Mouse (Mus musculus): ENCODE measurements around the gene Dip2b. TPM values are rescaled to one million over a fixed set of nuclear protein-coding genes. Genes with fewer than 3 reads are reported as not detected.

Dip2b gene
- polyA plus RNA-seq, 1 experiment from 2014 or later: 26.6 TPM

DNA sequence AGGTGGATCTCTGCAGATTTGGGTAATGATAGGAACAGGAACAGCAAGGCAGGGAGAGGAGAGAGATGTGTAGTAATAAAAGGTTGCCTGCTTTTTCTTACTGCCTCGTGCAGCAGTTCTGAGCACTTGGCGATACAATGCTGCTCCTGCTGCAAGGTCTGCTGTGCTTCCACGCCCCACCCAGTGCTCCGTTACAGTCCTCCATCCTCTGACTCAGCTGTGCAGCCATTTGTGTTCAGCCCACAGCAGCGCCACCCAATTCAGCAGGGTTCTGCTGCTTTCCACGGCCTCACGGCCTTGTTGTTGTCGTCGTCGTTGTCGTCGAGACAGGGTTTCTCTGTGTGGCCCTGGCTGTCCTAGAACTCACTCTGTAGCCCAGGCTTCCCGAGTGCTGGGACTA, 77.9 kb downstream of the Dip2b start:
- peaks cover 27% of the 10 kb centered on the region for H3K4me1 ChIP-seq
- 87% methylated on average over 13 of the region's 13 CpGs for WGBS
- H3K9me3 ChIP-seq: no peaks in the 10 kb centered on the region
- no peak overlapping the region for H3K27ac ChIP-seq (replicated peaks)
- H3K4me2 ChIP-seq (replicated peaks): no peak overlapping the region
- no peak for ATAC-seq (ENCODE audit: low FRiP score, low read depth)
- peaks cover 8% of the 10 kb centered on the region for H3K27me3 ChIP-seq
- no peak overlapping the region for H3K9ac ChIP-seq (replicated peaks)
- H3K36me3 ChIP-seq: peaks cover 19% of the 10 kb centered on the region
- H3K4me3 ChIP-seq: no peak overlapping the region

DNA sequence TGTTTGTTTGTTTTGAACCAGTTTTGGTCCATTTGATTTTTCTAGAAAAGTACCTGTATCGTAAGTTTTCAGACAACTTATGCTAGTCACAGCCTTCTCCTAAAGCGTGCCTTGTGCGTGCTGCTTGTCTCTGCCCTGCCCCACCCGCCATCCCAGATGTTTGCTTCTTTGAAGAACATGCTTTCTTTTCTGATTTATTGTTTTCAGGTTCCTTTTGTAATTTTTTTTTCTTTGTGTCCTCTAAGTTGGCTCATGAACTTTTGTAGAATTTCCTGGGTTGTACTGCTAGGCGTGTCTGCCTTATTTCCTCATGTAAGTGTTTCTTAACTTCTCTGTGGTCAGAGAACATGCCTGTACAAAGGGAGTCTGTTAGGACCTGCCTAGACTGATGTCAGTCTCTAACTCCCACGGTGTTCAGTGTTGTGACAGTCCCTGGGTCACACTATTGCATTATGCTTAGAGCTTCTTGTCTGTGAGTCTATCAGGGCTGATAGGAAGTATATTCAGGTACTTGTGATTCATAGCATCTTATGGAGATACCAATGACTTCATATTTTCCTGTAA, 80.8 kb downstream of the Dip2b start:
- Histone ChIP-seq H3K9me3 (no peaks in the 10 kb centered on the region), H3K27me3 (no peaks in the 10 kb centered on the region), H3K4me2 (replicated peaks) (no peak overlapping the region), H3K4me3 (no peak overlapping the region), H3K9ac (replicated peaks) (no peak overlapping the region), H3K27ac (replicated peaks) (no peak overlapping the region), H3K4me1 (peaks cover under 1% of the 10 kb centered on the region; the same call in 1 of the 2 replicates), H3K36me3 (peaks cover 19% of the 10 kb centered on the region)
- 90% methylated on average over 6 of the region's 6 CpGs for WGBS
- ATAC-seq (ENCODE audit: low FRiP score, low read depth): no peak

DNA sequence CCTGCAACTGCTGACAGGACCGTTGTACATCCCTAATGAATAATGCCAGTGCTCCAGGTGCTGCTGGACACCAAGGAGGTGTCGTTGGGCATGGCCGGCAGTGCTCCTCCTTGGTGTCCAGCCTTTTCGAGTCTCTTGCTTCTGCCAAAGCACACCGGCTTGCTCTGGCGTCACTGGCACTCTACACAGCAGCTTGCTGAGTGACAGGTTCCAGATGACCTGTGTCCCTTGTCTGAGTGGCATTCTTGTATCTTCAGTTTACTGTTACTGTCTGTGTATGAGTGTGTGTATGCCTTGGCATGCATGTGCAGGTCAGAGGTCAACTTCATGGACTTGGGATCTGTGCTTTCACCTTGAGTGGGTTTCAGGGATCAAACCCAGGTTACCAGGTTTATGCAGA, 83.0 kb downstream of the Dip2b start:
- H3K27me3 ChIP-seq: no peaks in the 10 kb centered on the region
- peaks cover 16% of the 10 kb centered on the region for H3K36me3 ChIP-seq
- H3K4me2 ChIP-seq (replicated peaks): no peak overlapping the region
- ATAC-seq (ENCODE audit: low FRiP score, low read depth): no peak
- H3K4me1 ChIP-seq: peaks cover 6% of the 10 kb centered on the region
- no peak overlapping the region for H3K27ac ChIP-seq (replicated peaks)
- H3K9me3 ChIP-seq: no peaks in the 10 kb centered on the region
- WGBS: 89% methylated on average over 6 of the region's 6 CpGs
- H3K4me3 ChIP-seq: no peak overlapping the region
- H3K9ac ChIP-seq (replicated peaks): no peak overlapping the region

DNA sequence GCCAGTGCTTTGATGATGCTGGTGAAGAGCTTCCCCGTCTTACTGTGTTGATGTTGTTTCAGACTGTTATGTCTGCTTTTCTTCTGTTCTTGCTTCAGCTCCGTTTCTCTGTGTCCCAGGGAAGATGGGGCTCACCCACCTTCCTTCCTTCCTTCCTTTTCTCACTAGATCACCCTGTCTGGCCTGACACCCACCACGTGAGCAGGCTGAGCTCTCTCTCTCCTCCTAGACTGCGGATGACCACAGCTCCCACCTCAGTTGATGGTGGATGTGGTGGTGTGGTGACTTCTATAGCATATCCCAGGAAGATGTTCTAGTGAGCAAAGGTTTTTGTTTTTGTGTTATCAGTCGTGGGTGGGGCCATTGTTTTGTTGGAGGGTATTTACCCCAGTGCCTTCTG, 85.4 kb downstream of the Dip2b start:
- peaks cover 2% of the 10 kb centered on the region; the same call in 1 of the 2 replicates for H3K36me3 ChIP-seq
- no peak overlapping the region for H3K4me2 ChIP-seq (replicated peaks)
- no peak overlapping the region for H3K9ac ChIP-seq (replicated peaks)
- peaks cover 11% of the 10 kb centered on the region for H3K4me1 ChIP-seq
- H3K27me3 ChIP-seq: no peaks in the 10 kb centered on the region
- ATAC-seq (ENCODE audit: low FRiP score, low read depth): no peak
- WGBS: 67% methylated on average over 5 of the region's 5 CpGs
- H3K9me3 ChIP-seq: no peaks in the 10 kb centered on the region
- no peak overlapping the region for H3K4me3 ChIP-seq
- no peak overlapping the region for H3K27ac ChIP-seq (replicated peaks)

DNA sequence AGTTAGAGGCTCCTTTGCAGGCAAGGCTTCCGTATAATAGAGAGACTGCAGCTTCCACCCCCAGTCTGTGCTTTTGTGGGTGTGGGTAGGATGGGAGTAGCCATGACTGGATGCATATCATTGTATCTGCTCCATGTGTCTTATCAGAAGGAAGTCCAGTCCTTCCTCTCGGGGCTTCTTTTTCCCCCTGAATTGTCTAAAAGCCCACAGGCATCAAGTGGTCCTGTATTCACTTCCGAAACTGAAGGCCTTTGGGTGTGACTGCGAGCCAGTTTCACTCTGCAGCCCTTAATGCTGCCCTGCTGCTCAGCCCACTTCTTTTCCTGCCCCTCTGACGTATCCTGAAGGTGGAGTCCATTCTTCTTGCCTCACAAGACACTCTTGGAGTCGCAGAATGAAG, 86.8 kb downstream of the Dip2b start:
- Histone ChIP-seq H3K9me3 (no peaks in the 10 kb centered on the region), H3K27me3 (no peaks in the 10 kb centered on the region), H3K36me3 (no peaks in the 10 kb centered on the region), H3K27ac (replicated peaks) (no peak overlapping the region), H3K4me3 (no peak overlapping the region), H3K4me2 (replicated peaks) (no peak overlapping the region), H3K4me1 (peaks cover 11% of the 10 kb centered on the region), H3K9ac (replicated peaks) (no peak overlapping the region)
- 86% methylated on average over 6 of the region's 6 CpGs for WGBS
- no peak for ATAC-seq (ENCODE audit: low FRiP score, low read depth)

DNA sequence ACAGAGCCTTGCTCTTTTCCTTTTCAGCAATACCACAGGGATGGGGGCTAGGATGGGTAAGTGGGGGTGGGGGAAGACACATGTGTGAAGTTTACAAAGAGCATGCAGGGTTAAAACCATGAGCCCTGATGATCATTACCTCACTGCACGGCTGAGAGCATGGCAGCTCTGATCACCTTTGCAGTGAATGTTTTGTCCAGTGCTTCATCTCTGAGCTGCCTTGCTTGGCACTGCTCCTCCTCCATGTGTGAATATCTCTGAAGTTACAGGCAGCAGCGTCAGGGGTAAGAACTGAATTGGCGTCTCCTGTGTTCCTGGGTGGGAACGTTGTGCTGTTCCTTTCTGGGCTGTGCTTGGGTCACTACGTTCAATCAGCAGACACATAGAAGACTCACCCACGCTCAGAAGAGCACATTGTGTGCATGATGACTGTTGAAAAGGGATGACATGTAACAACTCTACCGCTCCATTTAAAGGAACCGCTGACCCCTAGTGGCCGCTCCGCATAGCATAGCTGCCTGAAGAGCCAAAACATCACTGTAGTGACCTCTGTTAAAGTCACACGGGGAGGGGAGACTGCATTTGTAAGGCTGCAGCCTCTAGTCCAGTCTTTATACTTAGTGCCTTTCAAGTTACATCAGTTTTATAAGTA, 88.1 kb downstream of the Dip2b start:
- H3K36me3 ChIP-seq: peaks cover under 1% of the 10 kb centered on the region; the same call in 1 of the 2 replicates
- ATAC-seq (ENCODE audit: low FRiP score, low read depth): peak; percentile 63
- H3K4me3 ChIP-seq: no peak overlapping the region
- WGBS: 13% methylated on average over 11 of the region's 11 CpGs
- no peaks in the 10 kb centered on the region for H3K27me3 ChIP-seq
- H3K9me3 ChIP-seq: no peaks in the 10 kb centered on the region
- H3K4me2 ChIP-seq (replicated peaks): no peak overlapping the region
- H3K4me1 ChIP-seq: peaks cover 11% of the 10 kb centered on the region
- no peak overlapping the region for H3K9ac ChIP-seq (replicated peaks)
- H3K27ac ChIP-seq (replicated peaks): 0 out of 2 replicates have a peak overlapping the region, but pooled peaks have one; percentile 17

DNA sequence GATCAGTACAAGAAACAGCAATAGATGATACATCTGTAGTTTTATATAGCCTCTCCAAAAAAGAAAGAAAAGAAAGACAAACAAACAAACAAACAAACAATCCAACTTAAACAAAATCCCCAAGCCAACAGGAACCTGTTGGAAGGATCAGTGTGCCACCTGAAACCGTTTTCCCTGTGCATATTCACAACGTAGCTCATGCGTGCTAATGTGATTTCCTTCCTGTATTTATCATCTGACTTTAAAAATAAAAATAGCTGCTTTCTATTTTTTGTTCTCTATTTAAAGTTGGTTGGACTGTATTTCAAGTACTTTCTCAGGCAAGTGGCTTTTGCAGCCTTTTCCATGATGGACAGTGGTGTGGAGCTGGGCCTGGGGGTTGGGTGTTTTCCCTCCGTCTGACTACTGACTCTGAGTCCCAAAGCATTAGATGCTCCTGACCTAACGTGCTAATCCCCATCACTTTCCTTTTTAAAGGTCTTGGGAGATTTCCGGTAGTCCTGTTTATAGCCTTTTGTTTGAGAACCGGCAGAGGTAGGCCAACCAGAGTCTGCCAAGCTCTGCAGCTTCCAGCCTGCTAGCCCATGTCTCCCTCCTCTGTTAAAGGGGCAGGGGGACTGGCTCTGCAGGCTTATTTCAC, 90.8 kb downstream of the Dip2b start:
- Histone ChIP-seq H3K27me3 (no peaks in the 10 kb centered on the region), H3K4me3 (no peak overlapping the region), H3K9ac (replicated peaks) (no peak overlapping the region), H3K4me2 (replicated peaks) (no peak overlapping the region), H3K27ac (replicated peaks) (no peak overlapping the region), H3K4me1 (peaks cover 11% of the 10 kb centered on the region), H3K9me3 (no peaks in the 10 kb centered on the region), H3K36me3 (peaks cover 7% of the 10 kb centered on the region; the same call in 1 of the 2 replicates)
- WGBS: 57% methylated on average over 7 of the region's 7 CpGs
- ATAC-seq (ENCODE audit: low FRiP score, low read depth): no peak

DNA sequence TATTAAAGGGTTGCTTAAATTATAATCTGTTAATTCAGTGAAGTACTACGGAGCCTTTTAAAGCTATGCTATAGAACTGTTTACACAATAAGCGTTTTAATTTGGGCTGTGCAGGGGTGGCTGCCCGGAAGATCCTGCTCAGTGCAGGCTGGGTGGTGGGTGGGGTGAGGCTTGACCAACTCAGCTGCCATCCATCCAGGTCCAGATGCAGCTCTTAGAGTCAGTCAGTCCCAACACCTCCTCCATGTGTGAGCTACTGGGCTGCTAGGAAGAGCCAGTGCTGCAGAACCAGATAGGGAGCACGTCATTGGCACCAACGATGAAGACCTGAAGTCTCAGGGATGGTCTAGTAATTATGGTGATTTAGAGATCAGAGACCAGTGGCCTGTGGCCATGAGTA, 101.2 kb downstream of the Dip2b start:
- no peak overlapping the region for H3K4me3 ChIP-seq
- H3K36me3 ChIP-seq: peaks cover 25% of the 10 kb centered on the region
- H3K27ac ChIP-seq (replicated peaks): no peak overlapping the region
- H3K9me3 ChIP-seq: no peaks in the 10 kb centered on the region
- WGBS: 94% methylated on average over 5 of the region's 5 CpGs
- no peaks in the 10 kb centered on the region for H3K27me3 ChIP-seq
- ATAC-seq (ENCODE audit: low FRiP score, low read depth): no peak
- H3K4me2 ChIP-seq (replicated peaks): no peak overlapping the region
- H3K9ac ChIP-seq (replicated peaks): no peak overlapping the region
- H3K4me1 ChIP-seq: no peaks in the 10 kb centered on the region

DNA sequence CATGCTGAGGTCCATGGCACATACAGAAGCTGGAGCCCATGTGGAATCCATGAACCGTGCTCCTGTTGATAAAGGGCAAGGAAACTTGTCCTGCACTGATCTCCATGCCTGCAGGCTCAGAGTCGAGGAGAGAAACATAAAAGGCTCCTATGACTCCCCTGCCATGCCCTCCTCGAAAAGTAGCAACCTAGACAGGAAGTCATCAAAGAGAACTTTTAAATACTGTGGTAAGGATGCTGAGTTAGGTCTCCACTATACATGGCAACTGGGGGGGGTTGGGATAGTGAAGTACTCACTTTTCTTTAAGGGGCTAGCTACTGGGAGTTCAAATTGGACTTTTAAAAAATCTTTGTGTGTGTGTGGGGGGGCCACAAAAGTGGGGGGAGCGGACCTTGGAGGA, 102.0 kb downstream of the Dip2b start:
- ATAC-seq (ENCODE audit: low FRiP score, low read depth): no peak

DNA sequence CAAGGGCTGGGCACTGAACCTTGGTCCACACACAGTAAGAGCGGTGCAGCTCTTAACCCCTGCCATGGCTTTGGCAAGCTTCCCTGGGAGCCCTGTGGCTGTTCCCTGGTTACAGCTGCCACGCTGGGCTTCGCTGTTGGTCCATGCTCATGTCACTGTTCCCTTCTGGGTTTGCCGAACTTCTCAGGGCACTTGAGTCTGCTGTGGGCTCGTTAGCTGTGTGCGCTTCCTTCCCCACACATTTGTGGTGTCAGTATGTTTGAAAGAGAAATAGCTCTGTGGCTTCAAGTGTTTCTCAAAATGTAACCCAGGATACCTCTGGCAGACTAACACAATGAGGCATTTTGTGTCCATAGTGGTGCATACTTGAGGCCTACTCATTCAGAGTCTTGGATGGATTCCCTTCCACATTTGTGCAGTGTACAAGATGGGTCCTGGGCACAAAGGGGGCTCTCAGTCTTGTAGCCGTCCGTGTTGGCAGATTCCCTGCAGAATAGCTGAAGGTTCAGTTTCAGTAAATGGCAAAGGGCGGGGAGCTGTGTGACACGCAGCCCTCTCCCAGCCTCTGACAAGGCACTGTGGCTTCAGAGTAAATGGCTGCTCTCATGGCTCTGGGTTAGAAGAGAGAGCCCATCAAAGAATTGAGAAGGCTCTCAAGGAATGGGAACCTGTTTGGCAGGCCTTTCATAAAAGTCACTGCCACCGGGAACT, 104.8 kb downstream of the Dip2b start:
- Histone ChIP-seq H3K9me3 (no peaks in the 10 kb centered on the region), H3K27me3 (no peaks in the 10 kb centered on the region), H3K36me3 (peaks cover 13% of the 10 kb centered on the region; the same call in 1 of the 2 replicates), H3K9ac (replicated peaks) (no peak overlapping the region), H3K4me1 (peaks cover 6% of the 10 kb centered on the region; the same call in 1 of the 2 replicates), H3K4me2 (replicated peaks) (no peak overlapping the region), H3K4me3 (no peak overlapping the region), H3K27ac (replicated peaks) (0 out of 2 replicates have a peak overlapping the region, but pooled peaks have one; percentile 25)
- 85% methylated on average over 11 of the region's 11 CpGs for WGBS
- no peak for ATAC-seq (ENCODE audit: low FRiP score, low read depth)

More for the DNA sequence above, 102.0 kb downstream of the Dip2b start:
- H3K27ac ChIP-seq (replicated peaks): no peak overlapping the region
- H3K4me2 ChIP-seq (replicated peaks): no peak overlapping the region
- H3K4me3 ChIP-seq: no peak overlapping the region
- no peaks in the 10 kb centered on the region for H3K27me3 ChIP-seq
- peaks cover 19% of the 10 kb centered on the region for H3K36me3 ChIP-seq
- H3K4me1 ChIP-seq: peaks cover 1% of the 10 kb centered on the region; the same call in 1 of the 2 replicates
- H3K9ac ChIP-seq (replicated peaks): no peak overlapping the region
- WGBS: 93% methylated on average over 4 of the region's 4 CpGs
- no peaks in the 10 kb centered on the region for H3K9me3 ChIP-seq

DNA sequence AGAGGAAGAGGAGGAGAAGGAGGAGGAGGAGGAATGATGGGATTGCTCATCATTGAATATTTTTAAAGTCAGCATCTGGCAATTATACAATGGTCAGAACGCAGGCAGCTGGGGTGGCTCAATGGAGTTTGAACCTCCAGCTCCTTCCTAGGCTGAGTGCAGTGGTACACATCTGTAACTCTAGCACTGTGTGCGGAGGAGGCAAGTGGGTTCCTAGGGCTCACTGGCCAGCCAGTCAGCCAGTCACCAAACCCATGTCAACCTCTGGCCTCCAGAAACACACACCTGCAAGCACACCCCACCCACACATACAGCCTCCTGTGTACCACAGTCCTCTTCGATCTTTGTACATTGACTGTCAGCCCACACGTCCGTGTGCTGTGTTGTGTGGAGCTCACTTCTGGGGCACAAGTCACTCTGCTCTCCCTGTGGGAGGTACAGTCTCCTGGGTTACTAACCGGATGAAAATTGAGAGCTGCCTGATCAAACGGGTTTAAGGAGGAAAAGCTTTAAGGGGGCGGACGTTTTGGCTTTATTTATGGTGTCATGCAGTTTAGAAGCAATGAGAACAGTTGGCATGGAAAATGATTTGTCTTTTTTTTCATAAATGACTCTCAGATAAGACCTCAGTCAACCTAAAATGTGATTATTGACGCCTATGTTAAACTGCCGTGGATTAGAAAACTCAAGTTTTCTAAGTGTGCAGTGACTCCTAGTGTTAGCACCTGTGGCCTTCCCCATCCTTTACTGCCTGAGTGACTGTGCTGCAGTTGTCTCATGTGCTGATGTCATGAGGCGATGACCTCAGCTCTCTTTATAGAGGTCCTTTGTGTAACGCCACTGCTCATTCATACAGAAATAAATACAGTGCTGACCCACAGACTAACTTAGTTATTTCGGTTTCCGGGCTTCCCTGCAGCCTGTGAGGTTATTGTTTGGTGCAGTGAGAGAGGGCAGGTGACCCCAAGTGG, 106.7 kb downstream of the Dip2b start:
- Histone ChIP-seq H3K9me3 (no peaks in the 10 kb centered on the region), H3K36me3 (peaks cover 13% of the 10 kb centered on the region; the same call in 1 of the 2 replicates), H3K9ac (replicated peaks) (0 out of 2 replicates have a peak overlapping the region, but pooled peaks have one; percentile 31), H3K4me2 (replicated peaks) (no peak overlapping the region), H3K27me3 (no peaks in the 10 kb centered on the region), H3K4me1 (peaks cover 14% of the 10 kb centered on the region), H3K27ac (replicated peaks) (no peak overlapping the region), H3K4me3 (no peak overlapping the region)
- WGBS: 75% methylated on average over 15 of the region's 15 CpGs
- no peak for ATAC-seq (ENCODE audit: low FRiP score, low read depth)
